Mouse (Mus musculus) frontal cortex, postnatal 14 days (tissue): Measurements from ENCODE around the gene Gclc.

ENCODE experiments used
- DNase-seq, 2 experiments: peaks; one replicate each; pipeline ENCODE4 v3.0.0; 2022; ENCODE audit warnings: low spot score in 2 of 2

Gclc gene

GRCm38 (mm10) chr9:77783006-77783405, 28.7 kb downstream of the Gclc start:
- DNase-seq = no peak

- DNase-seq = no peak
Observed at GRCm38 (mm10) chr9:77785466-77785865, 31.1 kb downstream of the Gclc start.

GRCm38 (mm10) chr9:77787936-77788335, 33.6 kb downstream of the Gclc start:
- DNase-seq = no peak

- peak in 1 of 2 experiments; percentile 23 for DNase-seq
Observed at GRCm38 (mm10) chr9:77789615-77790348, 35.4 kb downstream of the Gclc start.

- no peak for DNase-seq
Observed at GRCm38 (mm10) chr9:77793838-77794237, 39.5 kb downstream of the Gclc start.

GRCm38 (mm10) chr9:77802461-77802860, 48.1 kb downstream of the Gclc start:
- peak in 1 of 2 experiments; percentile 17 for DNase-seq

GRCm38 (mm10) chr9:77806426-77806825, 52.1 kb downstream of the Gclc start:
- DNase-seq = no peak

- DNase-seq = peak; percentile 59 to 88
Observed at GRCm38 (mm10) chr9:77806842-77807668, 52.7 kb downstream of the Gclc start.

- no peak for DNase-seq
Observed at GRCm38 (mm10) chr9:77808481-77808880, 54.1 kb downstream of the Gclc start.

- DNase-seq = no peak
Observed at GRCm38 (mm10) chr9:77818858-77819257, 64.5 kb downstream of the Gclc start.

GRCm38 (mm10) chr9:77819318-77819717, 65.0 kb downstream of the Gclc start:
- no peak for DNase-seq

- DNase-seq = no peak
Observed at GRCm38 (mm10) chr9:77820836-77821235, 66.5 kb downstream of the Gclc start.

- no peak for DNase-seq
Observed at GRCm38 (mm10) chr9:77825380-77825961, 71.1 kb downstream of the Gclc start.

GRCm38 (mm10) chr9:77826237-77826636, 71.9 kb downstream of the Gclc start:
- no peak for DNase-seq

GRCm38 (mm10) chr9:77828531-77828965, 74.2 kb downstream of the Gclc start:
- DNase-seq = no peak

- DNase-seq = no peak
Observed at GRCm38 (mm10) chr9:77834259-77834993, 80.1 kb downstream of the Gclc start.

- DNase-seq = no peak
Observed at GRCm38 (mm10) chr9:77835122-77835521, 80.8 kb downstream of the Gclc start.

- no peak for DNase-seq
Observed at GRCm38 (mm10) chr9:77835756-77836155, 81.4 kb downstream of the Gclc start.

- DNase-seq = no peak
Observed at GRCm38 (mm10) chr9:77838586-77838985, 84.3 kb downstream of the Gclc start.
